Mouse (Mus musculus): ENCODE measurements around the gene Glra1.

GRCm38 (mm10) chr11:55542128-55542527 lies 65.9 kb downstream of the Glra1 start:
- TF ChIP-seq ZC3H11A (IDR thresholded peaks at IDR 0.05; ENCODE audit: borderline replicate concordance, low read depth, low read length) (no peak), HCFC1 (IDR thresholded peaks at IDR 0.05; ENCODE audit: borderline replicate concordance, insufficient read depth, low read length) (no peak)
